Mouse (Mus musculus): ENCODE results near the gene Specc1l.

DNA sequence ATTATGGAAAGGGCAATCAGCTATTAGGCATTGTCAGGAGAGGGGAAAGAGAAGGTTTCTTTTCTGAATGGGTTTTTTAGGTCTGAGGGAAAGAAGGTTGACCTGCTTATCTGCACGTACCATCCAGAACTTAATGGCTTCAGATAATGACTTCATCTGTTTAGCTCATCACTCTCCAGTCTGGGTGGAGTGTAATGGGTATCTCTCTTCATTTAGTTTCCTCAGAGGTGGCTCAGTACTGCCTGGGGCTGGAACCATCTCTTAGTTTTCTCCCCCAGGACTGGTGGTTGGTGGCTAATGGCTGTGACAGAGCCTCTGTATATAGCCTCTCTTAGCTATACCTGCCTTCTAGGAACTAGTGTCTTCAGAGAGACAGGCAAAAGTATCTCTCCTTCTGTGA lies 79.5 kb downstream of the Specc1l start:
- TF ChIP-seq EP300 (optimal IDR thresholded peaks at IDR 0.05) (no peak), CTCF (IDR thresholded peaks at IDR 0.05; ENCODE audit: low read depth) (no peak)
